Mouse (Mus musculus) heart, embryonic 10.5 days (tissue): ENCODE measurements around the gene Papss2. TPM values are rescaled to one million over a fixed set of nuclear protein-coding genes. Genes with fewer than 3 reads are reported as not detected.
"Not testable (repeated sequence)": the region's sequence is repeated elsewhere in the genome, so short reads cannot be mapped to it uniquely, and the experiment has no call there.

ENCODE experiments used
- DNase-seq: peaks from one replicate; pipeline ENCODE4 v3.0.0-alpha.2; 2017; ENCODE audit warnings: low spot score
- H3K27ac ChIP-seq: fragments of 300-500 bp; sonication (generic); 2 replicates; pipeline ENCODE4 v1.5.1; 2016; ENCODE audit warnings: mild to moderate bottlenecking
- H3K27me3 ChIP-seq: fragments of 300-500 bp; sonication (generic); 2 replicates; pipeline ENCODE4 v1.6.1; 2016; ENCODE audit warnings: mild to moderate bottlenecking; ENCODE audit not compliant: poor library complexity, insufficient read depth, severe bottlenecking
- H3K36me3 ChIP-seq: fragments of 300-500 bp; sonication (generic); 2 replicates; pipeline ENCODE4 v1.6.1; 2016; ENCODE audit warnings: mild to moderate bottlenecking, moderate library complexity
- H3K4me1 ChIP-seq: fragments of 300-500 bp; sonication (generic); 2 replicates; pipeline ENCODE4 v1.6.1; 2016; ENCODE audit warnings: mild to moderate bottlenecking
- H3K4me3 ChIP-seq: fragments of 300-500 bp; sonication (generic); 2 replicates; pipeline ENCODE4 v1.5.1; 2016; ENCODE audit warnings: mild to moderate bottlenecking, moderate library complexity
- H3K9me3 ChIP-seq: fragments of 300-500 bp; sonication (generic); 2 replicates; pipeline ENCODE4 v1.6.1; 2016; ENCODE audit warnings: mild to moderate bottlenecking, moderate library complexity
- WGBS: fragments of 180-500 bp; shearing (Covaris S2); methylation state at CpG from one replicate; pipeline ENCODE4 v1.1.7; 2016; 5-methylcytosine and 5-hydroxymethylcytosine counted together
- polyA plus RNA-seq: library from polyadenylated mRNA; unstranded; fragments of >200 nt; fragmentation: Nextera tagmentation; extraction: Ambion mirVana; gene quantifications from 2 replicates; pipeline ENCODE4 v1.2.1, GENCODE M21; 2016

Papss2 gene
- polyA plus RNA-seq, 1 experiment from 2014 or later: 6.6 TPM

- DNase-seq: no peak
- Histone ChIP-seq H3K36me3 (no peaks in the 10 kb centered on the region), H3K4me1 (no peaks in the 10 kb centered on the region), H3K27ac (no peak overlapping the region), H3K9me3 (no peaks in the 10 kb centered on the region), H3K4me3 (no peak overlapping the region), H3K27me3 (no peaks in the 10 kb centered on the region)
- 67% methylated on average over 7 of the region's 7 CpGs for WGBS
Measured at GRCm38 (mm10) chr19:32653630-32654362, 58.2 kb downstream of the Papss2 start.

- Histone ChIP-seq H3K27me3 (no peaks in the 10 kb centered on the region), H3K4me1 (no peaks in the 10 kb centered on the region), H3K27ac (no peak overlapping the region), H3K9me3 (no peaks in the 10 kb centered on the region), H3K4me3 (no peak overlapping the region), H3K36me3 (peaks cover 3% of the 10 kb centered on the region; the same call in 1 of the 2 replicates)
- 72% methylated on average over 5 of the region's 5 CpGs for WGBS
- DNase-seq: no peak
Measured at GRCm38 (mm10) chr19:32659346-32659745, 63.8 kb downstream of the Papss2 start.

- WGBS: 87% methylated on average over 6 of the region's 6 CpGs
- peaks cover 3% of the 10 kb centered on the region; the same call in 1 of the 2 replicates for H3K36me3 ChIP-seq
- no peak for DNase-seq
Measured at GRCm38 (mm10) chr19:32662936-32663335, 67.3 kb downstream of the Papss2 start.

GRCm38 (mm10) chr19:32665243-32665642 is 69.7 kb downstream of the Papss2 start:
- no peaks in the 10 kb centered on the region for H3K4me1 ChIP-seq
- H3K4me3 ChIP-seq: no peak overlapping the region
- 62% methylated on average over 8 of the region's 8 CpGs for WGBS
- no peaks in the 10 kb centered on the region for H3K9me3 ChIP-seq
- DNase-seq: no peak
- H3K36me3 ChIP-seq: peaks cover 4% of the 10 kb centered on the region; the same call in 1 of the 2 replicates
- no peak overlapping the region for H3K27ac ChIP-seq
- H3K27me3 ChIP-seq: no peaks in the 10 kb centered on the region

More at GRCm38 (mm10) chr19:32662936-32663335, 67.3 kb downstream of the Papss2 start:
- Histone ChIP-seq H3K27me3 (no peaks in the 10 kb centered on the region), H3K4me3 (no peak overlapping the region), H3K9me3 (no peaks in the 10 kb centered on the region), H3K4me1 (no peaks in the 10 kb centered on the region), H3K27ac (no peak overlapping the region)

- not testable (repeated sequence) for H3K27ac ChIP-seq, H3K4me3 ChIP-seq, H3K27me3 ChIP-seq, H3K9me3 ChIP-seq, H3K4me1 ChIP-seq, DNase-seq
- H3K36me3 ChIP-seq: peaks cover 24% of the 10 kb centered on the region
- 88% methylated on average over 1 of the region's 1 CpGs for WGBS
Measured at GRCm38 (mm10) chr19:32667830-32668229, 72.2 kb downstream of the Papss2 start.

- Histone ChIP-seq H3K27me3 (no peaks in the 10 kb centered on the region), H3K4me1 (no peaks in the 10 kb centered on the region), H3K9me3 (no peaks in the 10 kb centered on the region), H3K27ac (no peak overlapping the region), H3K4me3 (no peak overlapping the region), H3K36me3 (peaks cover 65% of the 10 kb centered on the region)
- WGBS: 90% methylated on average over 3 of the region's 3 CpGs
- DNase-seq: no peak
Measured at GRCm38 (mm10) chr19:32675766-32676165, 80.2 kb downstream of the Papss2 start.

- H3K4me3 ChIP-seq: no peak overlapping the region
- WGBS: 96% methylated on average over 2 of the region's 2 CpGs
- peaks cover 64% of the 10 kb centered on the region for H3K36me3 ChIP-seq
- no peaks in the 10 kb centered on the region for H3K27me3 ChIP-seq
- no peak for DNase-seq
- H3K9me3 ChIP-seq: no peaks in the 10 kb centered on the region
- no peaks in the 10 kb centered on the region for H3K4me1 ChIP-seq
- H3K27ac ChIP-seq: no peak overlapping the region
Measured at GRCm38 (mm10) chr19:32680894-32681293, 85.3 kb downstream of the Papss2 start.

GRCm38 (mm10) chr19:32683081-32683480 is 87.5 kb downstream of the Papss2 start:
- Histone ChIP-seq H3K4me1 (no peaks in the 10 kb centered on the region), H3K9me3 (no peaks in the 10 kb centered on the region), H3K27ac (no peak overlapping the region), H3K4me3 (no peak overlapping the region), H3K27me3 (no peaks in the 10 kb centered on the region), H3K36me3 (peaks cover 68% of the 10 kb centered on the region)
- no peak for DNase-seq
- WGBS: 91% methylated on average over 5 of the region's 5 CpGs

- Histone ChIP-seq H3K27ac (no peak overlapping the region), H3K9me3 (no peaks in the 10 kb centered on the region), H3K27me3 (no peaks in the 10 kb centered on the region), H3K4me1 (no peaks in the 10 kb centered on the region), H3K4me3 (no peak overlapping the region), H3K36me3 (peaks cover 62% of the 10 kb centered on the region)
- WGBS: 87% methylated on average over 5 of the region's 5 CpGs
- no peak for DNase-seq
Measured at GRCm38 (mm10) chr19:32687721-32688120, 92.1 kb downstream of the Papss2 start.

GRCm38 (mm10) chr19:32688227-32688626 is 92.6 kb downstream of the Papss2 start:
- 74% methylated on average over 3 of the region's 3 CpGs for WGBS
- not testable (repeated sequence) for H3K4me1 ChIP-seq, H3K9me3 ChIP-seq, H3K27ac ChIP-seq, DNase-seq, H3K4me3 ChIP-seq, H3K27me3 ChIP-seq
- H3K36me3 ChIP-seq: peaks cover 62% of the 10 kb centered on the region

- Histone ChIP-seq H3K9me3 (no peaks in the 10 kb centered on the region), H3K36me3 (peaks cover 66% of the 10 kb centered on the region), H3K4me1 (no peaks in the 10 kb centered on the region), H3K27me3 (no peaks in the 10 kb centered on the region), H3K4me3 (no peak overlapping the region), H3K27ac (no peak overlapping the region)
- DNase-seq: no peak
- WGBS: 82% methylated on average over 6 of the region's 6 CpGs
Measured at GRCm38 (mm10) chr19:32689724-32690123, 94.1 kb downstream of the Papss2 start.

GRCm38 (mm10) chr19:32696674-32697073 is 101.1 kb downstream of the Papss2 start:
- DNase-seq: no peak
- H3K36me3 ChIP-seq: peaks cover 90% of the 10 kb centered on the region
- WGBS: 89% methylated on average over 2 of the region's 2 CpGs

GRCm38 (mm10) chr19:32702191-32702590 is 106.6 kb downstream of the Papss2 start:
- H3K9me3 ChIP-seq: no peaks in the 10 kb centered on the region
- WGBS: 85% methylated on average over 3 of the region's 3 CpGs
- H3K27ac ChIP-seq: no peak overlapping the region
- DNase-seq: no peak
- H3K4me3 ChIP-seq: no peak overlapping the region
- no peaks in the 10 kb centered on the region for H3K27me3 ChIP-seq
- H3K4me1 ChIP-seq: no peaks in the 10 kb centered on the region
- peaks cover 83% of the 10 kb centered on the region for H3K36me3 ChIP-seq

More at GRCm38 (mm10) chr19:32696674-32697073, 101.1 kb downstream of the Papss2 start:
- no peaks in the 10 kb centered on the region for H3K4me1 ChIP-seq
- H3K27ac ChIP-seq: no peak overlapping the region
- no peaks in the 10 kb centered on the region for H3K9me3 ChIP-seq
- no peak overlapping the region for H3K4me3 ChIP-seq
- no peaks in the 10 kb centered on the region for H3K27me3 ChIP-seq
